Mouse (Mus musculus): ENCODE data around the gene Cc2d1b. TPM values are rescaled to one million over a fixed set of nuclear protein-coding genes. Genes with fewer than 3 reads are reported as not detected.

The Cc2d1b gene
- polyA plus RNA-seq, 1 experiment from 2014 or later = 31.2 TPM

- Histone ChIP-seq H3K27me3 (ENCODE audit: low read depth, poor library complexity, severe bottlenecking) (no peaks in the 10 kb centered on the region), H3K36me3 (peaks cover 46% of the 10 kb centered on the region), H3K9me3 (replicated peaks) (no peaks in the 10 kb centered on the region), H3K4me3 (peak overlapping the region; percentile 80), H3K27ac (peak overlapping the region; percentile 96), H3K4me1 (peaks cover 16% of the 10 kb centered on the region)
- WGBS = 29% methylated on average over 8 of the region's 8 CpGs
- no peak for DNase-seq (ENCODE audit: low spot score)
Observed at GRCm38 (mm10) chr4:108620536-108620935, 796 bp downstream of the Cc2d1b start.

DNA sequence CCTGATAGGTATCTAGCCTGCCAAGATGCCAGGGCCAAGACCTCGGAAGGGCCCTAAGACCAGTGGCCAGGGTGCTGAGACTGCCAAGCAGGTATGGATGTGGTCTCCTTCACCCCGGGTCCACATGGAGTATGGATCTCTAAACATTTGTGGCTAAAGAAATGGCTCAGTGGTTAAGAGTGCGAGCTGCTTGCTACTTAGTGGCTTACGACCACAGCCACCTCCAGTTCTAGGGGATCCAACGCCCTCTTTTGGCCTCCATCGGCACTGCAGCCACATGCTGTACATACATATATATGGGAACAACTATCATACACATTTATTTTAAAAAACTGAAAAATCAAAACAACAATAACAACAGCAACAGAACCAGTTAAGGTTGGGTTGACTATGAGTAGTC is 1.8 kb downstream of the Cc2d1b start:
- H3K4me1 ChIP-seq = peaks cover 16% of the 10 kb centered on the region
- DNase-seq (ENCODE audit: low spot score) = no peak
- no peak overlapping the region for H3K4me3 ChIP-seq
- H3K27ac ChIP-seq = no peak overlapping the region
- H3K9me3 ChIP-seq (replicated peaks) = no peaks in the 10 kb centered on the region
- 97% methylated on average over 6 of the region's 6 CpGs for WGBS
- no peaks in the 10 kb centered on the region for H3K27me3 ChIP-seq (ENCODE audit: low read depth, poor library complexity, severe bottlenecking)
- H3K36me3 ChIP-seq = peaks cover 46% of the 10 kb centered on the region

DNA sequence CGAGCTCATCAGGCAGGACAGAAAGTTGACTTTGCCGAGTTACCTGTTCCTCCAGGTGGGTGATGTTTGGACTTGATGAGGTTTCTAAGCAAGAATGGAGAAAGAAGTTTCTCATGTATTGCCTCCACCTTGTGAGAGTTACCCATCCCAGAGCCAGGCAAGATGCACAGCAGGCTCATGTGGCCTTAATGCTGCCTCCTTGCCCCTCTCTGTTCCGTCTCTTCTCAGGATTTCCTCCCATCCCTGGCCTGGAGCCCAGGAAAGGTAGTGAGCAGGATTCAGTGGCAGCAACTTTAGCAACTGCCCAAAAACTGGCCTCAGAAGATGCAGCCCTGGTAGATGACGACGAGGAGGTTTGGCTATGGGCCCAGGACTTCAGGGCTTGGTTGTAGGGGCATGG is 7.3 kb downstream of the Cc2d1b start:
- no peak for DNase-seq (ENCODE audit: low spot score)
- H3K27me3 ChIP-seq (ENCODE audit: low read depth, poor library complexity, severe bottlenecking) = no peaks in the 10 kb centered on the region
- peaks cover 91% of the 10 kb centered on the region for H3K36me3 ChIP-seq
- no peak overlapping the region for H3K4me3 ChIP-seq
- H3K4me1 ChIP-seq = no peaks in the 10 kb centered on the region
- no peak overlapping the region for H3K27ac ChIP-seq
- H3K9me3 ChIP-seq (replicated peaks) = no peaks in the 10 kb centered on the region
- 94% methylated on average over 5 of the region's 5 CpGs for WGBS

DNA sequence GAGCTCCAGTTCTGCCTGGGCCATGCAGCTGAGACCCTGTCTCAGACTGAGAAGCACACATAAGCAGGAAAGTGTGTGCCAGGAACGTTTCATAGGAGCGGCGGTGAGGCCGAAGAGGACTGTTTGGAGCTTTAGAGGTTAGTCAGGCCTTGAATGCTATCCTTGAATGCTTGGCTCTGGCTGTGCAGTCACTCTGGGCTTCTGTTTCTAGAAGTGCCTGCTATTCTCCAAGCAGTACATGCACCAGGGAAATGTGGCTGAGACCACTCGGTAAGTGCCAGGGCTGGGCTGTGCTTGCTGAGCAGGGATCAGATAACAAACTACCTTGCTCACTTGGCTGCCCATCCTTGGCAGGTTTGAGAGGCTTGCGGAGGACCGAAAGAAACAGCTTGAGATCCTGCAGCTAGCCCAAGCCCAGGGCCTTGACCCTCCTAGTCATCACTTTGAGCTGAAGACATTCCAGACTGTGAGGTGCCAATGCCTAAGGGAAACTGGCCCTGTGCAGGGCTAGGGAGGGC is 9.7 kb downstream of the Cc2d1b start:
- 89% methylated on average over 7 of the region's 7 CpGs for WGBS
- no peak for DNase-seq (ENCODE audit: low spot score)
- H3K27me3 ChIP-seq (ENCODE audit: low read depth, poor library complexity, severe bottlenecking) = no peaks in the 10 kb centered on the region
- no peak overlapping the region for H3K27ac ChIP-seq
- H3K36me3 ChIP-seq = peaks cover 99% of the 10 kb centered on the region
- H3K9me3 ChIP-seq (replicated peaks) = no peaks in the 10 kb centered on the region
- no peaks in the 10 kb centered on the region for H3K4me1 ChIP-seq
- no peak overlapping the region for H3K4me3 ChIP-seq

GRCm38 (mm10) chr4:108630096-108630495 is 10.4 kb downstream of the Cc2d1b start:
- no peaks in the 10 kb centered on the region for H3K27me3 ChIP-seq (ENCODE audit: low read depth, poor library complexity, severe bottlenecking)
- peaks cover 99% of the 10 kb centered on the region for H3K36me3 ChIP-seq
- H3K27ac ChIP-seq = no peak overlapping the region
- WGBS = 91% methylated on average over 9 of the region's 9 CpGs
- H3K9me3 ChIP-seq (replicated peaks) = no peaks in the 10 kb centered on the region
- no peak overlapping the region for H3K4me3 ChIP-seq
- H3K4me1 ChIP-seq = no peaks in the 10 kb centered on the region
- DNase-seq (ENCODE audit: low spot score) = no peak

- H3K9me3 ChIP-seq (replicated peaks) = no peaks in the 10 kb centered on the region
- no peak overlapping the region for H3K4me3 ChIP-seq
- H3K27me3 ChIP-seq (ENCODE audit: low read depth, poor library complexity, severe bottlenecking) = no peaks in the 10 kb centered on the region
- H3K27ac ChIP-seq = no peak overlapping the region
- WGBS = 95% methylated on average over 4 of the region's 4 CpGs
- peaks cover 97% of the 10 kb centered on the region for H3K36me3 ChIP-seq
- DNase-seq (ENCODE audit: low spot score) = no peak
- no peaks in the 10 kb centered on the region for H3K4me1 ChIP-seq
Observed at GRCm38 (mm10) chr4:108631616-108632015, 11.9 kb downstream of the Cc2d1b start.

DNA sequence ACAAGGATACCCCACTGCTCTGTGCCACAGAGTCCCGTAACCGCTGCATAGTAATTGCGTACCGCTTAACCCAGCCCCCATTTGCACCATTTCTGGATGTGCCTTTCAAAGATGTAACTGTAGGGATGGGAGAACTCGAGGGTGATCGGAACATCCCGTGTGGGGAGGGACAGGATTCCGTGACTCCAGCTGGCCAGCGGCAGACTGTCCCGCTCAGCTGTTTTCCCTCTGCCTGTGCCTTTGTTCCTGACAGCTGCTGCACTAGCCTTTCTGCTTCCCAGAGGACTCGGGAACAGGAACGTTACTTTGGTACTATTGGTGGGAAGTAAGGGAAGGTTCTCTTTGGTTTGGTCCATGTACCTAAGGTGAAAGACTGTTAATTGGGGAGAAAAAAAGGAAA is 14.0 kb downstream of the Cc2d1b start:
- Histone ChIP-seq H3K4me3 (no peak overlapping the region), H3K9me3 (replicated peaks) (no peaks in the 10 kb centered on the region), H3K27me3 (ENCODE audit: low read depth, poor library complexity, severe bottlenecking) (no peaks in the 10 kb centered on the region), H3K4me1 (no peaks in the 10 kb centered on the region), H3K27ac (no peak overlapping the region), H3K36me3 (peaks cover 95% of the 10 kb centered on the region)
- whole genome bisulfite sequencing = 93% methylated on average over 12 of the region's 12 CpGs
- no peak for DNase-seq (ENCODE audit: low spot score)

DNA sequence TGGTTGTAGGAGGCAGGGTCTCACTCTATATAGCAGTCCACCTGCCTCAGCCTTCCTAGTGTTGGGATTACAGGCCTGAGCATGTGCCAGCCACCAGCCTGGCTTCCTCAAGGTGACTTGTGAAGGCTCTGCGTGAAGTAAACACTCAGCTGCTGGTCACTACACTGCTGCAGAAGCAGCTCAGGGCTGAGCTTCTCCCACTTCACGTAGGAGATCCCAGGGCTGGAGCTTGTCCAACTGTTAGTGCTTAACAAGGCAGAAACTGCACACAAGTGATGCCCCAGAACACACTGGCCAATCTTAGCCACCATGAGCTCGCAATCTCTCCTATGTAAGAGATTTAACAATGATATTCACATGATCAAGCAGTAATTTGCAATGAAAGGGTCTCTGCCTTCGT is 15.0 kb downstream of the Cc2d1b start:
- WGBS = 87% methylated on average over 4 of the region's 4 CpGs
- Histone ChIP-seq H3K4me1 (no peaks in the 10 kb centered on the region), H3K27me3 (ENCODE audit: low read depth, poor library complexity, severe bottlenecking) (no peaks in the 10 kb centered on the region), H3K27ac (no peak overlapping the region), H3K4me3 (no peak overlapping the region), H3K9me3 (replicated peaks) (no peaks in the 10 kb centered on the region), H3K36me3 (peaks cover 95% of the 10 kb centered on the region)
- no peak for DNase-seq (ENCODE audit: low spot score)

DNA sequence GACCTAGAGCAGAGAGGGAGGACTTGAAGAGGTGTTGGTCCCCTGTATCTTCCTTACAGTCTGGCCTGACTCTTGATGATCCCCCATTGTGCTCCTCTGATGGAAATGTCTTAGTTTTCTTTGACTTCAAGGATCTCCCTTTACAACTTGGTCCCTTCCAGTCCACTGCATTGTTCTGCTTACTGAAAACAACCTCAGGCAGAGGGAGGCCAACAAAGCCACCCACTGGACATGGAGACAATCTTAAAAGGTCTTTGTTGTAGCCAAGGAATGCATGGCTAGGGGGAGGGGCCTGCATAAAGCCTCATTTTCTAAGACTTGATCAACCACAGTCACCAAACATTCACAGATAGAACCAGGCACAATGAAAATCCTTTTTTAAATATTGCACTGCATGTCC is 15.4 kb downstream of the Cc2d1b start:
- H3K27ac ChIP-seq = no peak overlapping the region

GRCm38 (mm10) chr4:108637721-108638120 is 18.0 kb downstream of the Cc2d1b start:
- Histone ChIP-seq H3K4me1 (no peaks in the 10 kb centered on the region), H3K9me3 (replicated peaks) (no peaks in the 10 kb centered on the region), H3K27me3 (ENCODE audit: low read depth, poor library complexity, severe bottlenecking) (no peaks in the 10 kb centered on the region), H3K4me3 (no peak overlapping the region), H3K36me3 (peaks cover 91% of the 10 kb centered on the region), H3K27ac (no peak overlapping the region)
- DNase-seq (ENCODE audit: low spot score) = no peak
- WGBS = 96% methylated on average over 3 of the region's 3 CpGs

More for the DNA sequence above, 15.4 kb downstream of the Cc2d1b start:
- Histone ChIP-seq H3K4me3 (no peak overlapping the region), H3K36me3 (peaks cover 93% of the 10 kb centered on the region), H3K27me3 (ENCODE audit: low read depth, poor library complexity, severe bottlenecking) (no peaks in the 10 kb centered on the region), H3K4me1 (no peaks in the 10 kb centered on the region), H3K9me3 (replicated peaks) (no peaks in the 10 kb centered on the region)
- no peak for DNase-seq (ENCODE audit: low spot score)

DNA sequence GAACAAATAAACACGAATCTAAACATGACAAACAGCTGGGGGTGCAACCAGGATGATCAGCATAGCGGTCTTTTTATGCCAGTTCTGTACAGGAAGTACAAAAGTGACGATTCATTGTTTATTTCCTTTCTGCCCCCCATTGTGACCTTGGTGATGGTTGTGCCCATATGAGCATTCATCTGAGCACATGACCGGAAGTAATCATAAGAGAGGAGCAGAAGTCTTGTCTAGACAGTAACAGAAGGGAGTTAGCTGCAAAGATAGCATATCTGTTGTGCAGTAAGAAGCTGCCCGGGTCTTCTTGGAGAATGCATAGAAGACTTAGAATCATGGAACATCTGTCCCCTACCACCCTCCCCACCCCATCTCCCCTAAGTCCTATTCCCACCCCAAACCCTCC is 19.0 kb downstream of the Cc2d1b start:
- H3K27ac ChIP-seq = no peak overlapping the region
- 91% methylated on average over 5 of the region's 5 CpGs for WGBS
- H3K4me3 ChIP-seq = no peak overlapping the region
- no peaks in the 10 kb centered on the region for H3K9me3 ChIP-seq (replicated peaks)
- no peaks in the 10 kb centered on the region for H3K4me1 ChIP-seq
- H3K27me3 ChIP-seq (ENCODE audit: low read depth, poor library complexity, severe bottlenecking) = no peaks in the 10 kb centered on the region
- no peak for DNase-seq (ENCODE audit: low spot score)
- H3K36me3 ChIP-seq = peaks cover 86% of the 10 kb centered on the region

- Histone ChIP-seq H3K4me3 (no peak overlapping the region), H3K4me1 (no peaks in the 10 kb centered on the region), H3K9me3 (replicated peaks) (no peaks in the 10 kb centered on the region), H3K36me3 (peaks cover 29% of the 10 kb centered on the region), H3K27me3 (ENCODE audit: low read depth, poor library complexity, severe bottlenecking) (no peaks in the 10 kb centered on the region), H3K27ac (no peak overlapping the region)
- WGBS = 88% methylated on average over 2 of the region's 2 CpGs
- no peak for DNase-seq (ENCODE audit: low spot score)
Observed at GRCm38 (mm10) chr4:108664407-108664806, 44.7 kb downstream of the Cc2d1b start.

All from limb, embryonic 10.5 days (tissue).